Mouse (Mus musculus) G1E (cell line): Measurements from ENCODE around the gene Fgfr2.
"Not testable (repeated sequence)": the region's sequence is repeated elsewhere in the genome, so short reads cannot be mapped to it uniquely, and the experiment has no call there.

Experiments
- CTCF ChIP-seq: IDR thresholded peaks from 2 replicates; pipeline ENCODE4 v1.5.1; 2012; ENCODE audit warnings: low read depth, low read length, inconsistent platforms, mixed read lengths
- TAL1 ChIP-seq: conservative IDR thresholded peaks from 2 replicates; pipeline ENCODE4 v1.6.1; 2012; ENCODE audit warnings: low read depth, low read length, inconsistent platforms, mixed read lengths

- not testable (repeated sequence) for TF ChIP-seq CTCF, TAL1
Measured at GRCm38 (mm10) chr7:130592975-130593374, 2530.2 kb downstream of the Fgfr2 start.
